Mouse (Mus musculus) myocyte (in vitro differentiated cells): ENCODE data around the gene Hp. TPM values are rescaled to one million over a fixed set of nuclear protein-coding genes. Genes with fewer than 3 reads are reported as not detected.

ENCODE experiments used
- H3K27me3 ChIP-seq: one replicate; pipeline ENCODE4 v1.6.1; 2011; ENCODE audit not compliant: control insufficient read depth, insufficient read depth, insufficient read length
- H3K36me3 ChIP-seq: one replicate; pipeline ENCODE4 v1.6.1; 2011; ENCODE audit not compliant: control insufficient read depth, insufficient read depth
- H3K4me2 ChIP-seq: one replicate; pipeline ENCODE4 v1.6.1; 2011; ENCODE audit warnings: low read depth, control low read depth
- H3K4me3 ChIP-seq: one replicate; pipeline ENCODE4 v1.5.1; 2011; ENCODE audit warnings: mild to moderate bottlenecking, control low read depth, moderate library complexity
- H3K79me2 ChIP-seq: one replicate; pipeline ENCODE4 v1.6.1; 2011; ENCODE audit not compliant: control insufficient read depth, insufficient read depth
- H3ac ChIP-seq: one replicate; pipeline ENCODE4 v1.6.1; 2011; ENCODE audit not compliant: control insufficient read depth, insufficient read length
- CEBPB ChIP-seq: IDR thresholded peaks from 2 replicates; pipeline ENCODE4 v1.6.1; 2011; ENCODE audit warnings: mild to moderate bottlenecking, moderate library complexity; ENCODE audit not compliant: poor library complexity, insufficient read depth, severe bottlenecking
- E2F4 ChIP-seq: IDR thresholded peaks from one replicate; pipeline ENCODE4 v1.6.1; 2011; ENCODE audit warnings: mild to moderate bottlenecking, control low read depth, moderate library complexity; ENCODE audit not compliant: insufficient read depth
- MAX ChIP-seq: IDR thresholded peaks from one replicate; pipeline ENCODE4 v1.6.1; 2011; ENCODE audit warnings: low read depth, mild to moderate bottlenecking, control low read depth
- MYOD1 ChIP-seq, 3 experiments: IDR thresholded peaks; one replicate each; pipeline ENCODE4 v1.6.1; 2011; ENCODE audit warnings: control low read depth in 2 of 3, low read depth in 2 of 3, mild to moderate bottlenecking in 2 of 3, moderate library complexity in 1 of 3; ENCODE audit not compliant: insufficient read length in 2 of 3, control insufficient read depth in 1 of 3
- MYOG ChIP-seq, 3 experiments: IDR thresholded peaks; one replicate each; pipeline ENCODE4 v1.6.1; 2011; ENCODE audit warnings: control low read depth in 2 of 3, low read depth in 2 of 3, mild to moderate bottlenecking in 2 of 3; ENCODE audit not compliant: insufficient read length in 2 of 3, control insufficient read depth in 1 of 3, insufficient read depth in 1 of 3
- POLR2A ChIP-seq: IDR thresholded peaks from one replicate; pipeline ENCODE4 v1.6.1; 2011; ENCODE audit warnings: low read depth, mild to moderate bottlenecking, control low read depth, moderate library complexity; ENCODE audit not compliant: insufficient read length
- POLR2AphosphoS2 ChIP-seq: IDR thresholded peaks from one replicate; pipeline ENCODE4 v1.6.1; 2011; ENCODE audit warnings: low read depth, control low read depth; ENCODE audit not compliant: insufficient read length
- REST ChIP-seq: IDR thresholded peaks from one replicate; pipeline ENCODE4 v1.6.1; 2011; ENCODE audit warnings: mild to moderate bottlenecking, control low read depth, moderate library complexity; ENCODE audit not compliant: insufficient read depth, insufficient read length
- SRF ChIP-seq: IDR thresholded peaks from one replicate; pipeline ENCODE4 v1.6.1; 2011; ENCODE audit warnings: low read depth; ENCODE audit not compliant: control insufficient read depth, insufficient read length
- TCF12 ChIP-seq: IDR thresholded peaks from one replicate; pipeline ENCODE4 v1.6.1; 2011; ENCODE audit warnings: mild to moderate bottlenecking, control low read depth; ENCODE audit not compliant: poor library complexity, insufficient read depth, severe bottlenecking
- TCF3 ChIP-seq: IDR thresholded peaks from one replicate; pipeline ENCODE4 v1.6.1; 2011; ENCODE audit warnings: low read depth, control low read depth; ENCODE audit not compliant: insufficient read length
- USF1 ChIP-seq: IDR thresholded peaks from one replicate; pipeline ENCODE4 v1.6.1; 2011; ENCODE audit warnings: low read depth, mild to moderate bottlenecking, control low read depth, moderate library complexity
- polyA plus RNA-seq: library from polyadenylated mRNA; unstranded; fragments of >200 nt; fragmentation: generic; extraction: Trizol; gene quantifications from one replicate; pipeline ENCODE4 v1.2.1, GENCODE M21; 2012; ENCODE audit warnings: missing spikeins

Gene Hp
- polyA plus RNA-seq, 1 experiment: not detected

GRCm38 (mm10) chr8:109609153-109609502, 30.2 kb upstream of the Hp start:
- peak overlapping the region; percentile 12 for H3ac ChIP-seq
- peak overlapping the region; percentile 78 for H3K4me3 ChIP-seq
- TF ChIP-seq MAX: no peak
- peak in 1 of 3 experiments; percentile 47 for TF ChIP-seq MYOG (IDR thresholded peaks at IDR 0.05; ENCODE audit: control insufficient read depth in 1 of 3, insufficient read depth in 1 of 3, insufficient read length in 2 of 3, low read depth in 2 of 3)
- no peak for TF ChIP-seq POLR2AphosphoS2
- TF ChIP-seq E2F4: no peak
- no peak for TF ChIP-seq SRF
- no peak for TF ChIP-seq POLR2A
- no peak for TF ChIP-seq TCF12
- peak in 1 of 3 experiments; percentile 25 for TF ChIP-seq MYOD1 (IDR thresholded peaks at IDR 0.05; ENCODE audit: control insufficient read depth in 1 of 3, insufficient read length in 2 of 3, low read depth in 2 of 3)
- TF ChIP-seq USF1: no peak
- H3K27me3 ChIP-seq: peaks cover 4% of the 10 kb centered on the region
- H3K36me3 ChIP-seq: no peaks in the 10 kb centered on the region
- no peaks in the 10 kb centered on the region for H3K79me2 ChIP-seq
- H3K4me2 ChIP-seq: peak overlapping the region; percentile 80

GRCm38 (mm10) chr8:109608271-109609152, 29.5 kb upstream of the Hp start, which contains the start of gene Dhodh:
Gene Dhodh, minus strand, starts transcription at chr8:109608673.
- Histone ChIP-seq H3K79me2 (no peaks in the 10 kb centered on the region), H3K36me3 (no peaks in the 10 kb centered on the region), H3K27me3 (peaks cover 4% of the 10 kb centered on the region), H3K4me3 (peak within 1 kb of the TSS; percentile 78), H3ac (peak within 1 kb of the TSS; percentile 12), H3K4me2 (peak within 1 kb of the TSS; percentile 91)
- TF ChIP-seq SRF (peak; percentile 57), MYOD1 (IDR thresholded peaks at IDR 0.05; ENCODE audit: control insufficient read depth in 1 of 3, insufficient read length in 2 of 3, low read depth in 2 of 3) (peak in 2 of 3 experiments; percentile 43 to 53), TCF12 (no peak), TCF3 (no peak), POLR2A (peak; percentile 92), E2F4 (no peak), USF1 (no peak), CEBPB (no peak), REST (no peak), POLR2AphosphoS2 (peak; percentile 93), MYOG (IDR thresholded peaks at IDR 0.05; ENCODE audit: control insufficient read depth in 1 of 3, insufficient read depth in 1 of 3, insufficient read length in 2 of 3, low read depth in 2 of 3) (peak; percentile 1 to 69 (median 18)), MAX (no peak)

GRCm38 (mm10) chr8:109607650-109608049, 28.7 kb upstream of the Hp start:
- TF ChIP-seq MAX: no peak
- TF ChIP-seq E2F4: no peak
- TF ChIP-seq TCF3: no peak
- no peak for TF ChIP-seq USF1
- no peak for TF ChIP-seq MYOG (IDR thresholded peaks at IDR 0.05; ENCODE audit: control insufficient read depth in 1 of 3, insufficient read depth in 1 of 3, insufficient read length in 2 of 3, low read depth in 2 of 3)
- TF ChIP-seq POLR2AphosphoS2: no peak
- TF ChIP-seq REST: no peak
- TF ChIP-seq TCF12: no peak
- no peak for TF ChIP-seq CEBPB
- TF ChIP-seq MYOD1 (IDR thresholded peaks at IDR 0.05; ENCODE audit: control insufficient read depth in 1 of 3, insufficient read length in 2 of 3, low read depth in 2 of 3): no peak
- TF ChIP-seq POLR2A: no peak
- TF ChIP-seq SRF: no peak
- no peaks in the 10 kb centered on the region for H3K79me2 ChIP-seq

GRCm38 (mm10) chr8:109606725-109607124, 27.8 kb upstream of the Hp start:
- no peaks in the 10 kb centered on the region for H3K36me3 ChIP-seq
- H3K79me2 ChIP-seq: no peaks in the 10 kb centered on the region
- H3K4me2 ChIP-seq: no peak overlapping the region
- H3ac ChIP-seq: no peak overlapping the region
- TF ChIP-seq POLR2A: no peak
- no peak for TF ChIP-seq E2F4
- TF ChIP-seq TCF3: no peak
- TF ChIP-seq CEBPB: no peak
- H3K4me3 ChIP-seq: no peak overlapping the region
- peaks cover 4% of the 10 kb centered on the region for H3K27me3 ChIP-seq

More at GRCm38 (mm10) chr8:109607650-109608049, 28.7 kb upstream of the Hp start:
- Histone ChIP-seq H3K4me2 (peak overlapping the region; percentile 91), H3K27me3 (peaks cover 4% of the 10 kb centered on the region), H3ac (peak overlapping the region; percentile 12), H3K36me3 (no peaks in the 10 kb centered on the region), H3K4me3 (peak overlapping the region; percentile 78)

DNA sequence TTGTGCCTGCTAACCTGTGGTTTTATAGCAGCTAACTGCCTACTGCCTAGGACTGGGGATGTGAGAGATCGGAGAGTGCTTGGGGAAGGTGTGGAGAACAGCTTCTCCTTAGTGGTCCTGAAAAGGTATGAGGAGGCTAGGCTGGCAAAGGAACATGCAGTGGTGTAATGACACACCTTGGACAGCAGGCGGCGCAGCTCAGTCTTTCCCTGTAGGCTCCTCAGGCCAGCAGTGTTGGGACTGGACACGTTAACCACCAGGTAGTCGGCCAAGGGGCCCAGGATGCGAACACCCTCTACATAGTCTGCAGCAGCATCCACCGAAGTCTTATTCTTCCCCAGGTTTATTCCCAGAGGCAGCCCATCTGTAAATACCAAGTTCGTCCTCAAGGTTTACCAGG, 16.9 kb upstream of the Hp start:
- Histone ChIP-seq H3K27me3 (no peaks in the 10 kb centered on the region), H3K4me2 (no peak overlapping the region), H3ac (no peak overlapping the region), H3K36me3 (peaks cover 3% of the 10 kb centered on the region), H3K79me2 (no peaks in the 10 kb centered on the region), H3K4me3 (no peak overlapping the region)
- TF ChIP-seq MAX (no peak), MYOD1 (IDR thresholded peaks at IDR 0.05; ENCODE audit: control insufficient read depth in 1 of 3, insufficient read length in 2 of 3, low read depth in 2 of 3) (no peak), POLR2A (no peak), USF1 (no peak)
